Mouse (Mus musculus) heart, embryonic 16.5 days (tissue): ENCODE measurements at regions not wholly inside any gene's neighbourhood (a gene's known extent, or its start where the extent isn't known, plus 50 kb on each side); places are given as distances from the start of the nearest gene placed in this dataset.

Experiments
- ATAC-seq: fragments of 200-750 bp; cut with Nextera tagmentation; replicated peaks from 2 replicates; pipeline ENCODE4 v1.8.0; 2017; ENCODE audit warnings: moderate number of reproducible peaks; ENCODE audit not compliant: insufficient read depth, low FRiP score; ENCODE audit errors: extremely low read depth
- H3K27ac ChIP-seq: fragments of 300-500 bp; sonication (generic); 2 replicates; pipeline ENCODE4 v1.5.1; 2014; ENCODE audit warnings: mild to moderate bottlenecking, low read length, control low read depth, moderate library complexity
- H3K27me3 ChIP-seq: fragments of 300-500 bp; sonication (generic); 2 replicates; pipeline ENCODE4 v1.6.1; 2014; ENCODE audit warnings: low read length, mixed read lengths; ENCODE audit not compliant: control insufficient read depth, insufficient read depth
- H3K36me3 ChIP-seq: fragments of 300-500 bp; sonication (generic); 2 replicates; pipeline ENCODE4 v1.6.1; 2014; ENCODE audit not compliant: control insufficient read depth, insufficient read depth
- H3K4me1 ChIP-seq: fragments of 300-500 bp; sonication (generic); 2 replicates; pipeline ENCODE4 v1.6.1; 2014; ENCODE audit warnings: low read length, mixed read lengths; ENCODE audit not compliant: control insufficient read depth, insufficient read depth
- H3K4me2 ChIP-seq: fragments of 300-500 bp; sonication (generic); 2 replicates; pipeline ENCODE4 v1.6.1; 2014; ENCODE audit warnings: low read depth, mild to moderate bottlenecking, control low read depth, low read length
- H3K4me3 ChIP-seq: fragments of 300-500 bp; sonication (generic); 2 replicates; pipeline ENCODE4 v1.5.1; 2014; ENCODE audit warnings: mild to moderate bottlenecking, control low read depth, low read length
- H3K9ac ChIP-seq: fragments of 300-500 bp; sonication (generic); 2 replicates; pipeline ENCODE4 v1.6.1; 2014; ENCODE audit warnings: low read length, control low read depth
- H3K9me3 ChIP-seq: fragments of 300-500 bp; sonication (generic); replicated peaks from 2 replicates; pipeline ENCODE4 v1.6.1; 2016; ENCODE audit warnings: low read length; ENCODE audit not compliant: control insufficient read depth
- WGBS: fragments of 180-500 bp; shearing (Covaris S2); extraction: QIAGEN DNeasy Blood & Tissue Kit; methylation state at CpG from one replicate; pipeline ENCODE4 v1.1.7; 2014; 5-methylcytosine and 5-hydroxymethylcytosine counted together

GRCm38 (mm10) chr16:24043779-24044178 is 55.1 kb upstream of the Bcl6 start:
- H3K4me1 ChIP-seq = no peaks in the 10 kb centered on the region
- H3K9ac ChIP-seq = no peak overlapping the region
- no peak overlapping the region for H3K27ac ChIP-seq
- H3K4me2 ChIP-seq = no peak overlapping the region
- WGBS = 78% methylated on average over 4 of the region's 4 CpGs
- H3K4me3 ChIP-seq = no peak overlapping the region
- no peaks in the 10 kb centered on the region for H3K36me3 ChIP-seq
- no peak for ATAC-seq
- no peaks in the 10 kb centered on the region for H3K9me3 ChIP-seq
- H3K27me3 ChIP-seq = no peaks in the 10 kb centered on the region

- H3K27ac ChIP-seq = no peak overlapping the region
- no peak for ATAC-seq
- no peak overlapping the region for H3K4me2 ChIP-seq
- H3K9ac ChIP-seq = no peak overlapping the region
- H3K9me3 ChIP-seq = no peaks in the 10 kb centered on the region
- no peaks in the 10 kb centered on the region for H3K36me3 ChIP-seq
- no peaks in the 10 kb centered on the region for H3K4me1 ChIP-seq
- H3K4me3 ChIP-seq = no peak overlapping the region
- 87% methylated on average over 3 of the region's 3 CpGs for WGBS
- H3K27me3 ChIP-seq = no peaks in the 10 kb centered on the region
These were observed 54.3 kb upstream of the Bcl6 start for GRCm38 (mm10) chr16:24042977-24043376.

GRCm38 (mm10) chr16:24042216-24042615 is 53.6 kb upstream of the Bcl6 start:
- H3K27me3 ChIP-seq = no peaks in the 10 kb centered on the region
- H3K9me3 ChIP-seq = no peaks in the 10 kb centered on the region
- H3K9ac ChIP-seq = no peak overlapping the region
- 87% methylated on average over 2 of the region's 2 CpGs for WGBS
- H3K27ac ChIP-seq = no peak overlapping the region
- no peak overlapping the region for H3K4me3 ChIP-seq
- H3K36me3 ChIP-seq = no peaks in the 10 kb centered on the region
- no peaks in the 10 kb centered on the region for H3K4me1 ChIP-seq
- no peak for ATAC-seq
- no peak overlapping the region for H3K4me2 ChIP-seq

GRCm38 (mm10) chr16:24041403-24041802 is 52.8 kb upstream of the Bcl6 start:
- Histone ChIP-seq H3K27ac (no peak overlapping the region), H3K9me3 (no peaks in the 10 kb centered on the region), H3K27me3 (no peaks in the 10 kb centered on the region), H3K36me3 (no peaks in the 10 kb centered on the region), H3K4me1 (no peaks in the 10 kb centered on the region), H3K4me2 (no peak overlapping the region), H3K9ac (no peak overlapping the region), H3K4me3 (no peak overlapping the region)
- no peak for ATAC-seq
- 75% methylated on average over 2 of the region's 2 CpGs for WGBS

- Histone ChIP-seq H3K9me3 (no peaks in the 10 kb centered on the region), H3K36me3 (no peaks in the 10 kb centered on the region), H3K9ac (no peak overlapping the region), H3K27ac (no peak overlapping the region), H3K4me2 (no peak overlapping the region), H3K27me3 (no peaks in the 10 kb centered on the region), H3K4me1 (no peaks in the 10 kb centered on the region), H3K4me3 (no peak overlapping the region)
- ATAC-seq = no peak
- WGBS = 87% methylated on average over 4 of the region's 4 CpGs
These were observed 51.1 kb upstream of the Bcl6 start for GRCm38 (mm10) chr16:24039765-24040164.
